Mouse (Mus musculus) MEL (cell line): Measurements from ENCODE around the gene Atxn7l1. TPM values are rescaled to one million over a fixed set of nuclear protein-coding genes. Genes with fewer than 3 reads are reported as not detected.

Source experiments
- DNase-seq: peaks from one replicate; pipeline ENCODE4 v3.0.0; 2011; ENCODE audit warnings: low read depth, low spot score
- H3K27ac ChIP-seq: 2 replicates; pipeline ENCODE4 v1.5.1; 2012; ENCODE audit warnings: low read depth, mild to moderate bottlenecking, control low read depth, low read length, moderate library complexity; ENCODE audit not compliant: control insufficient read depth
- H3K27me3 ChIP-seq, 2 experiments: fragments of 150-350 bp in 1 of 2; sonication (generic) in 1 of 2; 2 replicates each; pipeline ENCODE4 v1.6.1; 2012; ENCODE audit warnings: low read length in 2 of 2, mild to moderate bottlenecking in 2 of 2, improper control_type of control experiment in 1 of 2, moderate library complexity in 1 of 2; ENCODE audit not compliant: insufficient read depth in 2 of 2, control insufficient read depth in 1 of 2
- H3K36me3 ChIP-seq, 2 experiments: 2 replicates each; pipeline ENCODE4 v1.6.1; 2012 to 2014; ENCODE audit warnings: low read length in 2 of 2, improper control_type of control experiment in 1 of 2, inconsistent platforms in 1 of 2, mild to moderate bottlenecking in 1 of 2; ENCODE audit not compliant: insufficient read depth in 2 of 2, control insufficient read depth in 1 of 2
- H3K4me1 ChIP-seq, 2 experiments: fragments of 150-350 bp in 1 of 2; sonication (generic) in 1 of 2; 2 replicates each; pipeline ENCODE4 v1.6.1; 2012; ENCODE audit warnings: low read length in 2 of 2, improper control_type of control experiment in 1 of 2, mild to moderate bottlenecking in 1 of 2; ENCODE audit not compliant: insufficient read depth in 2 of 2, control insufficient read depth in 1 of 2
- H3K4me3 ChIP-seq, 2 experiments: fragments of 150-350 bp in 1 of 2; sonication (generic) in 1 of 2; 2 replicates each; pipeline ENCODE4 v1.5.1; 2012; ENCODE audit warnings: low read depth in 2 of 2, low read length in 2 of 2, mild to moderate bottlenecking in 2 of 2, moderate library complexity in 2 of 2, control low read depth in 1 of 2, improper control_type of control experiment in 1 of 2; ENCODE audit not compliant: control insufficient read depth in 1 of 2, insufficient read depth in 1 of 2
- H3K79me2 ChIP-seq: 2 replicates; pipeline ENCODE4 v1.6.1; 2012; ENCODE audit warnings: mild to moderate bottlenecking, low read length, moderate library complexity; ENCODE audit not compliant: control insufficient read depth, poor library complexity, insufficient read depth
- H3K9ac ChIP-seq: 2 replicates; pipeline ENCODE4 v1.6.1; 2012; ENCODE audit warnings: low read depth, mild to moderate bottlenecking, control low read depth, low read length, moderate library complexity; ENCODE audit not compliant: control insufficient read depth, poor library complexity, severe bottlenecking
- H3K9me3 ChIP-seq: fragments of 150-350 bp; sonication (generic); replicated peaks from 2 replicates; pipeline ENCODE4 v1.6.1; 2012; ENCODE audit warnings: mild to moderate bottlenecking, low read length, improper control_type of control experiment, moderate library complexity; ENCODE audit not compliant: insufficient read depth
- BHLHE40 ChIP-seq: IDR thresholded peaks from 2 replicates; pipeline ENCODE4 v1.6.1; 2012; ENCODE audit warnings: low read depth, mild to moderate bottlenecking, inconsistent platforms, low read length, improper control_type of control experiment, borderline replicate concordance
- CHD2 ChIP-seq: IDR thresholded peaks from 2 replicates; pipeline ENCODE4 v1.6.1; 2011; ENCODE audit warnings: low read length, improper control_type of control experiment
- E2F4 ChIP-seq: IDR thresholded peaks from 2 replicates; pipeline ENCODE4 v1.6.1; 2011; ENCODE audit warnings: low read depth, low read length, improper control_type of control experiment, borderline replicate concordance
- ELF1 ChIP-seq: IDR thresholded peaks from 2 replicates; pipeline ENCODE4 v1.6.1; 2014; ENCODE audit warnings: low read depth, mild to moderate bottlenecking, inconsistent platforms, low read length, improper control_type of control experiment, moderate library complexity
- EP300 ChIP-seq, 2 experiments: IDR thresholded peaks; 2 replicates each; pipeline ENCODE4 v1.6.1; 2011; ENCODE audit warnings: improper control_type of control experiment in 2 of 2, low read length in 2 of 2, low read depth in 1 of 2, mild to moderate bottlenecking in 1 of 2
- ETS1 ChIP-seq: IDR thresholded peaks from 2 replicates; pipeline ENCODE4 v1.6.1; 2012; ENCODE audit warnings: low read depth, mild to moderate bottlenecking, inconsistent platforms, low read length, improper control_type of control experiment, moderate library complexity
- HCFC1 ChIP-seq: IDR thresholded peaks from 2 replicates; pipeline ENCODE4 v1.6.1; 2012; ENCODE audit warnings: low read depth, mild to moderate bottlenecking, inconsistent platforms, low read length, improper control_type of control experiment, moderate library complexity
- JUND ChIP-seq: IDR thresholded peaks from 2 replicates; pipeline ENCODE4 v1.6.1; 2011; ENCODE audit warnings: low read depth, mild to moderate bottlenecking, improper control_type of control experiment, low read length
- MAFK ChIP-seq: IDR thresholded peaks from 2 replicates; pipeline ENCODE4 v1.6.1; 2011; ENCODE audit warnings: low read depth, mild to moderate bottlenecking, low read length, improper control_type of control experiment, borderline replicate concordance
- MAZ ChIP-seq: IDR thresholded peaks from 2 replicates; pipeline ENCODE4 v1.6.1; 2012; ENCODE audit warnings: low read depth, mild to moderate bottlenecking, inconsistent platforms, low read length, improper control_type of control experiment
- MEF2A ChIP-seq: IDR thresholded peaks from 2 replicates; pipeline ENCODE4 v1.6.1; 2014; ENCODE audit warnings: low read depth, mild to moderate bottlenecking, inconsistent platforms, low read length, improper control_type of control experiment; ENCODE audit not compliant: poor library complexity, insufficient replicate concordance, severe bottlenecking; ENCODE audit errors: extremely low read depth
- MYB ChIP-seq: IDR thresholded peaks from 2 replicates; pipeline ENCODE4 v1.6.1; 2011; ENCODE audit warnings: mild to moderate bottlenecking, low read depth, low read length, improper control_type of control experiment
- MYC ChIP-seq: IDR thresholded peaks from 2 replicates; pipeline ENCODE4 v1.6.1; 2011; ENCODE audit warnings: low read depth, mild to moderate bottlenecking, low read length, improper control_type of control experiment, moderate library complexity
- NELFE ChIP-seq: IDR thresholded peaks from 2 replicates; pipeline ENCODE4 v1.6.1; 2011; ENCODE audit warnings: low read depth, low read length, improper control_type of control experiment
- POLR2A ChIP-seq, 2 experiments: IDR thresholded peaks; 2 replicates each; pipeline ENCODE4 v1.6.1; 2011 to 2012; ENCODE audit warnings: low read length in 2 of 2, mild to moderate bottlenecking in 2 of 2, control low read depth in 1 of 2, improper control_type of control experiment in 1 of 2, low read depth in 1 of 2, moderate library complexity in 1 of 2; ENCODE audit not compliant: control insufficient read depth in 1 of 2, insufficient read depth in 1 of 2, poor library complexity in 1 of 2
- POLR2AphosphoS2 ChIP-seq: IDR thresholded peaks from 2 replicates; pipeline ENCODE4 v1.6.1; 2011; ENCODE audit warnings: low read length, improper control_type of control experiment
- POLR2AphosphoS5 ChIP-seq: IDR thresholded peaks from 2 replicates; pipeline ENCODE4 v1.6.1; 2012; ENCODE audit warnings: low read depth, borderline replicate concordance, mild to moderate bottlenecking, inconsistent platforms, low read length, moderate library complexity, mixed read lengths
- RAD21 ChIP-seq: IDR thresholded peaks from 2 replicates; pipeline ENCODE4 v1.6.1; 2011; ENCODE audit warnings: mild to moderate bottlenecking, low read depth, low read length, improper control_type of control experiment
- RCOR1 ChIP-seq: IDR thresholded peaks from 2 replicates; pipeline ENCODE4 v1.6.1; 2012; ENCODE audit warnings: low read depth, mild to moderate bottlenecking, inconsistent platforms, low read length, improper control_type of control experiment
- SIN3A ChIP-seq: IDR thresholded peaks from 2 replicates; pipeline ENCODE4 v1.6.1; 2012; ENCODE audit warnings: low read length, improper control_type of control experiment, inconsistent platforms
- SMC3 ChIP-seq: IDR thresholded peaks from 2 replicates; pipeline ENCODE4 v1.6.1; 2011; ENCODE audit warnings: low read depth, low read length, improper control_type of control experiment
- TBP ChIP-seq: IDR thresholded peaks from 2 replicates; pipeline ENCODE4 v1.8.0; 2011; ENCODE audit warnings: low read depth, low read length, improper control_type of control experiment
- UBTF ChIP-seq: IDR thresholded peaks from 2 replicates; pipeline ENCODE4 v1.6.1; 2012; ENCODE audit warnings: low read depth, mild to moderate bottlenecking, inconsistent platforms, low read length, improper control_type of control experiment, moderate library complexity, borderline replicate concordance; ENCODE audit not compliant: insufficient read depth
- USF2 ChIP-seq, 2 experiments: IDR thresholded peaks; 2 replicates each; pipeline ENCODE4 v1.6.1; 2011 to 2012; ENCODE audit warnings: improper control_type of control experiment in 2 of 2, low read length in 2 of 2, borderline replicate concordance in 1 of 2, inconsistent platforms in 1 of 2, low read depth in 1 of 2, mild to moderate bottlenecking in 1 of 2; ENCODE audit not compliant: insufficient read depth in 1 of 2
- ZKSCAN1 ChIP-seq: IDR thresholded peaks from 2 replicates; pipeline ENCODE4 v1.6.1; 2012; ENCODE audit warnings: low read depth, mild to moderate bottlenecking, inconsistent platforms, low read length, improper control_type of control experiment, moderate library complexity
- ZMIZ1 ChIP-seq: IDR thresholded peaks from 2 replicates; pipeline ENCODE4 v1.6.1; 2012; ENCODE audit warnings: low read depth, mild to moderate bottlenecking, inconsistent platforms, low read length, improper control_type of control experiment, moderate library complexity
- ZNF384 ChIP-seq: IDR thresholded peaks from 2 replicates; pipeline ENCODE4 v1.6.1; 2012; ENCODE audit warnings: low read depth, mild to moderate bottlenecking, inconsistent platforms, low read length, improper control_type of control experiment
- polyA plus RNA-seq, 2 experiments: library from polyadenylated mRNA; stranded (reverse) in 1 of 2; unstranded in 1 of 2; fragments of >175 nt in 1 of 2; fragments of >200 nt in 1 of 2; gene quantifications; 2 replicates each; pipeline versions ENCODE4 v1.2.1 to v1.2.4; 2012; ENCODE audit warnings: low replicate concordance in 2 of 2, low read depth in 1 of 2; ENCODE audit not compliant: insufficient read length in 2 of 2, insufficient read depth in 1 of 2, missing spikeins in 1 of 2
- total RNA-seq: library from RNA; depleted of rRNA; stranded (reverse); fragments of 300-350 nt; gene quantifications from 2 replicates; pipeline ENCODE4 v1.2.3, GENCODE M21; 2012

The Atxn7l1 gene
- total and polyA plus RNA-seq, 3 experiments = 11.6 to 50.3 TPM; not detected in 1

DNA sequence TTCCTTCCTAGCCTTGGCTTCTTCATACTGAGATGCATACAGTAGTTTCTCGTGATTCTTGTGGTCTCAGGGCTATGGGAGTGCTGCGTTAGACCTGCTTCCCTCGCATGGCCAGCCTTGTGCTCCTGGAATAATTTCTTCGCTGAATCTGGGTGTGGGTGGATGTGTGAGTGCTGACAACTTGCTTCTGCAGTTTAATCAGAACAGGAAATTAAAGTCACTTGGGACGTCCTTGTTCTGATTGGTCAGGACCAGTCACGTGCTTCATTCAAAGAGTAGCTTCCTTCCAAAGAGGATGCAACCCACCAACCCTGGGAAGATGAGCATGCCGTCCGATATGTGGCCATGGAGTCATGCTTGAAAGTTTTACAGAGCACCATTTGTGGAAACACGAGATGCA is 126.2 kb downstream of the Atxn7l1 start:
- H3K4me3 ChIP-seq = no peak overlapping the region
- H3K27me3 ChIP-seq = no peaks in the 10 kb centered on the region
- no peaks in the 10 kb centered on the region for H3K4me1 ChIP-seq
- H3K79me2 ChIP-seq = no peaks in the 10 kb centered on the region
- TF ChIP-seq MEF2A (no peak), ELF1 (no peak), ZKSCAN1 (no peak), MAZ (no peak), MYB (no peak), E2F4 (no peak), MAFK (no peak), JUND (no peak), TBP (no peak), MYC (no peak), HCFC1 (no peak), NELFE (no peak), SIN3A (no peak), POLR2A (IDR thresholded peaks at IDR 0.05; ENCODE audit: control insufficient read depth in 1 of 2, insufficient read depth in 1 of 2, low read depth in 1 of 2, low read length in 2 of 2, poor library complexity in 1 of 2) (no peak), SMC3 (no peak)
- H3K9me3 ChIP-seq = no peaks in the 10 kb centered on the region
- no peak for DNase-seq
- no peaks in the 10 kb centered on the region for H3K36me3 ChIP-seq
- no peak overlapping the region for H3K27ac ChIP-seq
- H3K9ac ChIP-seq = no peak overlapping the region

- Histone ChIP-seq H3K27ac (no peak overlapping the region), H3K4me3 (no peak overlapping the region), H3K27me3 (no peaks in the 10 kb centered on the region), H3K79me2 (no peaks in the 10 kb centered on the region), H3K36me3 (no peaks in the 10 kb centered on the region), H3K4me1 (no peaks in the 10 kb centered on the region), H3K9ac (no peak overlapping the region), H3K9me3 (no peaks in the 10 kb centered on the region)
- TF ChIP-seq ELF1 (no peak), SMC3 (no peak), RAD21 (no peak)
- DNase-seq = no peak
Measured at GRCm38 (mm10) chr12:33276028-33276427, 128.5 kb downstream of the Atxn7l1 start.

DNA sequence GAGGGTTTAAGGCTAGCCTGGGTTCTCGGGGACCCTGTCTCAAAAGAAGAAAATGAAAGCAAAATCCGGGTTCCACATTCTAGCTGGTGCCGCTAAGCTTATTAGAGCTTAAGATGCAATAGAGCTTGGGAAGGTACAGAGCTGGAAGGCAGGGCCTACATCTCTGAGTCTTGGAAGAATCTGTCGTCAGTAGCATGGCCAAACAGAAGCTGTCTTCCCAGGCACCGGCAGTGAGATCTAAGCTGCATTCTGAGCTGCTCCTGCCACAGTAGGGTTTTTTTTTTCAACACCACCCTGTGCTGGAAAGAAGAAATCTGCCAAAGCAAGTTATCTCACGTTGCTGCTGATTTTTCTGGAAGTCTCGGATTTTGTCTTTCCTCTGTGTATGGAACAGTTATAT is 129.9 kb downstream of the Atxn7l1 start:
- H3K36me3 ChIP-seq = no peaks in the 10 kb centered on the region
- no peak overlapping the region for H3K9ac ChIP-seq
- no peak for DNase-seq
- no peak for TF ChIP-seq MYB
- no peak for TF ChIP-seq ZMIZ1
- TF ChIP-seq USF2 (IDR thresholded peaks at IDR 0.05; ENCODE audit: borderline replicate concordance in 1 of 2, insufficient read depth in 1 of 2, low read depth in 1 of 2, low read length in 2 of 2) = no peak
- no peak for TF ChIP-seq ZKSCAN1
- no peak for TF ChIP-seq SIN3A
- no peak for TF ChIP-seq JUND
- TF ChIP-seq BHLHE40 = no peak
- TF ChIP-seq POLR2AphosphoS2 = no peak
- no peak for TF ChIP-seq MEF2A
- TF ChIP-seq ETS1 = no peak
- TF ChIP-seq POLR2AphosphoS5 = no peak
- no peak for TF ChIP-seq EP300 (IDR thresholded peaks at IDR 0.05; ENCODE audit: low read depth in 1 of 2, low read length in 2 of 2)
- TF ChIP-seq CHD2 = no peak
- TF ChIP-seq UBTF = no peak
- TF ChIP-seq MYC = no peak
- no peak for TF ChIP-seq RCOR1
- TF ChIP-seq E2F4 = no peak
- no peak for TF ChIP-seq ZNF384

More for the DNA sequence above, 129.9 kb downstream of the Atxn7l1 start:
- Histone ChIP-seq H3K9me3 (no peaks in the 10 kb centered on the region), H3K27ac (no peak overlapping the region), H3K27me3 (no peaks in the 10 kb centered on the region), H3K79me2 (no peaks in the 10 kb centered on the region), H3K4me3 (no peak overlapping the region), H3K4me1 (no peaks in the 10 kb centered on the region)
